Mouse (Mus musculus): ENCODE measurements around the gene Scaper. TPM values are rescaled to one million over a fixed set of nuclear protein-coding genes. Genes with fewer than 3 reads are reported as not detected.
A peak's percentile ranks its signal among the peaks of the same experiment; 100 is the strongest.

Gene Scaper
- total and polyA plus RNA-seq, 3 experiments, result 4.2 to 5.2 (median 4.5) TPM

DNA sequence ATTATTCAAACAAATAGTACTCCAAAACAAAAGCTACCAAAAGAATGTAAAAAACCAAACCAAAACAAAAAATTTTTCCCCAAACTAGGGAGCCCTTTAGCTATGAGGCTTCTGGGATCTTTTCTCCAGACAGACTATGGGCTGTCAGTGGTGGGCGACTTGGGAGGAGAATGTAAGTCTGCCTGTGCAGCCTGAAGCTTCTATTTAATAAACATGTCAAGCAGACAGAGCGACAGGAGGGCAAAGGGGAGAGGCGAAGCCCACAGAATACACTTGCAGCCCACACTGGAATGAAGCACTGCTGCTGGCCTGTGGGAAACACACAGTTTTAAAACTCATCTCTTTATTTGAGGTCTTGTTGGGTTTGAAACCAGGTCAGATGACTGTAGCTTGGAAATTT, 356.5 kb downstream of the Scaper start:
- in situ Hi-C loops (cut with MboI; ENCODE audit: low pct_ligation_motif_present, low pct_unique_long_range_greater_than_20kb, low sequenced_read_pairs), result no loop called here
- Histone ChIP-seq H3K79me2 (replicated peaks; ENCODE audit: control insufficient read depth, extremely low read depth, insufficient read depth, poor library complexity, severe bottlenecking) (no peaks in the 10 kb centered on the region), H3K4me3 (replicated peaks in 1 of 3; ENCODE audit: low read depth in 2 of 3, low read length in 2 of 3, poor library complexity in 1 of 3) (no peak overlapping the region), H3K27ac (ENCODE audit: insufficient read depth, low read depth) (no peak overlapping the region), H3K9me3 (replicated peaks; ENCODE audit: low read length) (no peaks in the 10 kb centered on the region), H3K4me2 (ENCODE audit: insufficient read depth, low read depth, poor library complexity, severe bottlenecking) (no peak overlapping the region), H3K4me1 (ENCODE audit: control insufficient read depth in 1 of 2, insufficient read depth in 2 of 2) (peaks cover 0 to 4% of the 10 kb centered on the region in 2 experiments; a peak in 2 of 4 replicates), H3K27me3 (replicated peaks) (no peaks in the 10 kb centered on the region), H3K9ac (ENCODE audit: insufficient read depth, low read depth) (no peak overlapping the region), H3K36me3 (replicated peaks in 1 of 2; ENCODE audit: control insufficient read depth in 1 of 2, insufficient read depth in 1 of 2, low read length in 1 of 2) (no peaks in the 10 kb centered on the region)
- TF ChIP-seq JUN (IDR thresholded peaks at IDR 0.05; ENCODE audit: insufficient read depth, low read depth, low read length), result no peak
- no peak for TF ChIP-seq CHD2 (IDR thresholded peaks at IDR 0.05; ENCODE audit: low read length)
- TF ChIP-seq USF1 (IDR thresholded peaks at IDR 0.05; ENCODE audit: low read depth, low read length), result no peak
- TF ChIP-seq MAFK (IDR thresholded peaks at IDR 0.05; ENCODE audit: insufficient replicate concordance, low read length), result no peak
- TF ChIP-seq USF2 (conservative IDR thresholded peaks at IDR 0.05; ENCODE audit: low read depth, low read length), result no peak
- no peak for TF ChIP-seq SMC3 (IDR thresholded peaks at IDR 0.05; ENCODE audit: low read depth, low read length)
- TF ChIP-seq MEF2A (IDR thresholded peaks at IDR 0.05; ENCODE audit: borderline replicate concordance, low read depth, low read length), result no peak
- TF ChIP-seq PAX5 (IDR thresholded peaks at IDR 0.05; ENCODE audit: low read length), result no peak
- TF ChIP-seq JUND (conservative IDR thresholded peaks at IDR 0.05; ENCODE audit: low read depth, low read length), result no peak
- no peak for TF ChIP-seq GABPA (IDR thresholded peaks at IDR 0.05; ENCODE audit: insufficient replicate concordance, low read depth, low read length)
- TF ChIP-seq CTCF (conservative IDR thresholded peaks at IDR 0.05 in 1 of 2, IDR thresholded peaks at IDR 0.05 in 1 of 2; ENCODE audit: low read depth in 2 of 2, low read length in 2 of 2), result no peak
- no peak for TF ChIP-seq NELFE (IDR thresholded peaks at IDR 0.05; ENCODE audit: low read depth, low read length)
- TF ChIP-seq ELF1 (IDR thresholded peaks at IDR 0.05; ENCODE audit: low read depth, low read length), result no peak
- TF ChIP-seq E2F4 (IDR thresholded peaks at IDR 0.05; ENCODE audit: insufficient replicate concordance, low read depth, low read length), result no peak
- TF ChIP-seq MYC (IDR thresholded peaks at IDR 0.05; ENCODE audit: low read depth, low read length), result no peak
- no peak for TF ChIP-seq ETS1 (conservative IDR thresholded peaks at IDR 0.05; ENCODE audit: low read depth, low read length)
- no peak for TF ChIP-seq IRF4 (IDR thresholded peaks at IDR 0.05; ENCODE audit: low read depth, low read length)
- TF ChIP-seq MXI1 (IDR thresholded peaks at IDR 0.05; ENCODE audit: low read depth, low read length), result no peak
- no peak for TF ChIP-seq RAD21 (IDR thresholded peaks at IDR 0.05; ENCODE audit: low read depth, low read length)
- TF ChIP-seq EP300 (IDR thresholded peaks at IDR 0.05; ENCODE audit: low read length), result no peak
- no peak for DNase-seq (ENCODE audit: extremely low read depth)
- dilution Hi-C loops (cut with MboI; ENCODE audit: extremely low pct_ligation_motif_present, extremely low pct_unique_long_range_greater_than_20kb, low sequenced_read_pairs), result no loop called here

DNA sequence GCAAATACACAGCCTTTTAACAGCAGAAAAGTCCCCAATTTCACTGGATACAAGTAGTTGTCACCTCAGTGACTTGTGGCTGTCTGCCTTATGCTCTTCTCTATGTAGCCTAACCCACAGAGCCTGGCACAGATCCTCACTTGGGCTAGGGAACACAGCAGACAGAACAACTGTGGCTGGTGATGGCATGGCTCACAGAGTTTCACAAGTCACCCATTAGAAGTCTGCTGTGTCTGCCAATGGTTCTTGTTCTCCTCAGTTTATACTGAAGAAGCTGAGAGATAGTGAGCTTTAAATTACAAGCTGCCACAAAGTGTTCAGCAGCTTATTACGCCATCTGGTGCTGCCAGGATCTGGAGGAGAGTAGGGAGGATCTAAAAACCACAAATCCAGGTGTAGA, 361.3 kb downstream of the Scaper start:
- peak; percentile 3 for DNase-seq (ENCODE audit: extremely low read depth)
- Histone ChIP-seq H3K9me3 (replicated peaks; ENCODE audit: low read length) (no peaks in the 10 kb centered on the region), H3K36me3 (replicated peaks in 1 of 2; ENCODE audit: control insufficient read depth in 1 of 2, insufficient read depth in 1 of 2, low read length in 1 of 2) (no peaks in the 10 kb centered on the region), H3K9ac (ENCODE audit: insufficient read depth, low read depth) (no peak overlapping the region), H3K4me3 (replicated peaks in 1 of 3; ENCODE audit: low read depth in 2 of 3, low read length in 2 of 3, poor library complexity in 1 of 3) (no peak overlapping the region), H3K27ac (ENCODE audit: insufficient read depth, low read depth) (no peak overlapping the region), H3K4me2 (ENCODE audit: insufficient read depth, low read depth, poor library complexity, severe bottlenecking) (no peak overlapping the region), H3K79me2 (replicated peaks; ENCODE audit: control insufficient read depth, extremely low read depth, insufficient read depth, poor library complexity, severe bottlenecking) (no peaks in the 10 kb centered on the region), H3K4me1 (ENCODE audit: control insufficient read depth in 1 of 2, insufficient read depth in 2 of 2) (peaks cover 0 to 10% of the 10 kb centered on the region in 2 experiments; a peak in 2 of 4 replicates), H3K27me3 (replicated peaks) (no peaks in the 10 kb centered on the region)
- TF ChIP-seq ZMIZ1 (IDR thresholded peaks at IDR 0.05; ENCODE audit: low read depth, low read length) (no peak), MAZ (IDR thresholded peaks at IDR 0.05; ENCODE audit: low read depth, low read length) (no peak), SMC3 (IDR thresholded peaks at IDR 0.05; ENCODE audit: low read depth, low read length) (no peak), ZNF384 (IDR thresholded peaks at IDR 0.05; ENCODE audit: low read depth, low read length) (no peak), MEF2A (IDR thresholded peaks at IDR 0.05; ENCODE audit: borderline replicate concordance, low read depth, low read length) (no peak), MAFK (IDR thresholded peaks at IDR 0.05; ENCODE audit: insufficient replicate concordance, low read length) (no peak), POLR2A (IDR thresholded peaks at IDR 0.05; ENCODE audit: low read depth, low read length) (no peak), RCOR1 (conservative IDR thresholded peaks at IDR 0.05; ENCODE audit: low read depth, low read length) (no peak), ZKSCAN1 (IDR thresholded peaks at IDR 0.05; ENCODE audit: borderline replicate concordance, low read depth, low read length) (no peak), RAD21 (IDR thresholded peaks at IDR 0.05; ENCODE audit: low read depth, low read length) (no peak), TBP (conservative IDR thresholded peaks at IDR 0.05; ENCODE audit: low read depth, low read length) (no peak), BHLHE40 (IDR thresholded peaks at IDR 0.05; ENCODE audit: low read depth, low read length) (no peak), CTCF (conservative IDR thresholded peaks at IDR 0.05 in 1 of 2, IDR thresholded peaks at IDR 0.05 in 1 of 2; ENCODE audit: low read depth in 2 of 2, low read length in 2 of 2) (no peak), NELFE (IDR thresholded peaks at IDR 0.05; ENCODE audit: low read depth, low read length) (no peak), MYC (IDR thresholded peaks at IDR 0.05; ENCODE audit: low read depth, low read length) (no peak), CHD1 (IDR thresholded peaks at IDR 0.05; ENCODE audit: low read depth, low read length) (no peak)
- in situ Hi-C loops (cut with MboI; ENCODE audit: low pct_ligation_motif_present, low pct_unique_long_range_greater_than_20kb, low sequenced_read_pairs), result no loop called here
- dilution Hi-C loops (cut with MboI; ENCODE audit: extremely low pct_ligation_motif_present, extremely low pct_unique_long_range_greater_than_20kb, low sequenced_read_pairs), result no loop called here
